In the genomic region with DNA sequence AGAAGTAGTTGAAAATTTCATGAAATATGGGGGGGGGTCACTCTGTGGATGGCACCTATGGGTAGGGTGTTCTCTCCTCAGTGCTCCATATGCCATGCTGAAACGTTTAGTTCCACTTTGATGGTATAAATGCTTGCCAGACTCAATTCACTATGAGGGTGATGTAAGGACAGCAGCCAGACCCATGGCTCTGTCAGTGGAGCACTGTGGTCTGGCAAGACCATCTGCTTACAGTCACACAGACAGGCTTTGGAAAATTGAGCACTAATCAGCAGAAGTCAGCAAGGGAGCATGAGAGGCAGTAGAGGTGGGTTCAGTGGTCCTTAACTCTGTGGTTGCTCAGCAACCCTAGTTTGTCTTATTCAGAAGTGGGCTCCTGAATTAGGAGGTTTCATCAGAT, we compare ENCODE assay signal across 10 mouse cellular contexts.
"Had no signal": no experiment of that assay in that cellular context is flagged by ENCODE, and none has a peak within 500 bp of the region (broad histone marks: within the 10 kb centered on the region; RNA-seq: fewer than 3 reads in every experiment).

No protein-coding gene starts in this region.

- DNase-seq: lung, adult 2 months; lung, postnatal 14 days; lung, postnatal 36 days; right cerebral cortex, postnatal 14 days; thymus, adult 2 months; thymus, postnatal 25 days; thymus, postnatal 4 days had no signal

- ATAC-seq: lung, postnatal 0 days; midbrain, embryonic 13.5 days; midbrain, embryonic 15.5 days had no signal
